Mouse (Mus musculus) T-helper 1 cell (primary cell): ENCODE results near the gene Il6st.

ENCODE experiments used
- in situ Hi-C: fragments of 300-600 bp; cut with MboI, MseI; formaldehyde crosslinking; loops from one replicate; pipeline ENCODE4 v1.15.1; 2025; ENCODE audit warnings: high pct_unique_total_duplicates

The Il6st gene

GRCm38 (mm10) chr13:112463868-112464625 lies at the start of gene Il6st:
Il6st (plus strand) TSS chr13:112464070.
- in situ Hi-C loops = loop anchor here (5.0 kb wide), 1 partner anchor 37 kb away; no protein-coding TSS in a partner anchor

GRCm38 (mm10) chr13:112415896-112416295 lies 48.0 kb upstream of the Il6st start:
- in situ Hi-C loops = no loop called here

DNA sequence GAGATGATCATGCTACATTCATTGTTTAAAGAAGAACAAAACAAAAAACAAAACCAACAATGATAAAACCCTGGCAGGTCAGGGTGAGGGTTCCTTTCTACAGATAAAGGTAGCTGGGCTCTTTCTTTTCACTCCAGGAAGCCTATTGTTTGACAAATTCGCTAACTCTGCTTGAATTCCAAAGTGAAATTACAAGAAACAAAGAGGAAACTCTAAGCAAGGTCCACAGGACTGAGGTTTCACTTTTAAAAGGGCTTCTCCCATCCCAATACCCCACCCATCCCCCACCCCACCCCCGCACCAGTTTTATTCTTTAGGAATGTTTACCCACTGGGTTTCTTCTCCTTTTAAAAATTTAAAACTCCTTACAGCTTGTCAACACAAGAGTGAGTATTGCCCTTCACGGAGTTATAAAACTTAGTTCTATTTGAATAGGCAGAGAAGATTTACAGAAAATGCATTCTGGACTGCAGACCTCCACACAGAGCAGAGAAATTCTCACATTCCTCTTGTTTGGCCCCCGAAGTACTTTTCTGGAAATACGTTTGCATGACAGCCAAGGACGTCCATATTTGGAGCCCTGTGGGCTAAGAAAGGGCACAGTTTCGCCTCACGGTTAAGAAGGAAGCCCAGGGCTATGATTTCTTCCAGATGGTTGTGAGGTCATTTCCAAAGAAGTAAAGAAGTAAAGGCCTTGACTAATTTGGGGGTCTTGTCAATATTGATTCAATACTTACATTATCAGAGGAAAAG lies 47.3 kb upstream of the Il6st start:
- in situ Hi-C loops = no loop called here

GRCm38 (mm10) chr13:112417163-112417523 lies 46.7 kb upstream of the Il6st start:
- in situ Hi-C loops = no loop called here

DNA sequence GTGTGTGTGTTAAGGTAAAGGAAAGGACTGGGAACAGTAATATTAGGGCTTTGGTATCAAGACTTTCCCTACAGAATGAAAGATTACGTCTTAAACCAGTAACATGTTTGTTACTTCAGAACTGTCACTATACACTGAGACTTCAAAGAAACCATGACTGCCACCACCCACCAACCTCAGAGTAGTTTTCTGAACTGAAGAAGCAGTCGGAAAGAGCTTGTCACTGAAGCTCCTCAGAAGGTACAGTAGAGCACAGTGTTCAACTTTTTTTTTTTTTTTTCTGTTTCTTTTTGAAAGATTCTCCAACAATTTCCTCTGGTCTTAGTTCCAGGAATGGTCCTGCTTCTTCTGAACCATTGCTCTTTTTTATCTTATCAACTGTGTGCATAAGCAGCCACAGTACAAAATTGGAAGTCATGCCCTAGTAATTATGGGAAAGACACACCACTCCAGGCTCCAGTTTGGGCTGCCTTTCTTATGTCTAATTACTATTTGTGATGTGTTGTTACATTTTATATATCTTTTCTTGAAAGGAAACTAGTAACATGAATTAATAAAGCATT lies 45.9 kb upstream of the Il6st start:
- in situ Hi-C loops = no loop called here

- in situ Hi-C loops = no loop called here
These were observed 45.3 kb upstream of the Il6st start for GRCm38 (mm10) chr13:112418595-112418994.

- in situ Hi-C loops = no loop called here
These were observed 39.7 kb upstream of the Il6st start for GRCm38 (mm10) chr13:112424212-112424611.

DNA sequence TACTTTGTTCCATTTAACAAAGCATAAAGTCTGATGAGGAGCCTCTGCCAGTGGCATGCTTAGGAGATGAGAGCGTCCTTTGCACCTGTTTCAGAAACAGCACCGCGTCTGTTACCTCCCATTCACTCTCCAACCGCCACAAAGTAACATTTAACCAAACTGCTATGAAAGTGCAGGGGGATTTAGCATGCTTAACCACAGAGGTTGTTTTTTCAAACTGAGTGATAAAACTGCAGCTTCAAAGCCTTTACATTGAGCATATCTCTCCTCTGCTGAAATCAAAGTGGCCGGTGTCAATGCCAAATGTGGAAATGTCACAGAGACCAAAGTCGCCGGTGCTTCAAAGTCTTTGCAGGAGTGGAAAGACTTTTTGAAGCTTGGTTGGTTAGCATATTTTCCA lies 39.2 kb upstream of the Il6st start:
- in situ Hi-C loops = loop anchor here (5.0 kb wide), 1 partner anchor 38 kb away; the partner anchor contains the start of gene Il6st

DNA sequence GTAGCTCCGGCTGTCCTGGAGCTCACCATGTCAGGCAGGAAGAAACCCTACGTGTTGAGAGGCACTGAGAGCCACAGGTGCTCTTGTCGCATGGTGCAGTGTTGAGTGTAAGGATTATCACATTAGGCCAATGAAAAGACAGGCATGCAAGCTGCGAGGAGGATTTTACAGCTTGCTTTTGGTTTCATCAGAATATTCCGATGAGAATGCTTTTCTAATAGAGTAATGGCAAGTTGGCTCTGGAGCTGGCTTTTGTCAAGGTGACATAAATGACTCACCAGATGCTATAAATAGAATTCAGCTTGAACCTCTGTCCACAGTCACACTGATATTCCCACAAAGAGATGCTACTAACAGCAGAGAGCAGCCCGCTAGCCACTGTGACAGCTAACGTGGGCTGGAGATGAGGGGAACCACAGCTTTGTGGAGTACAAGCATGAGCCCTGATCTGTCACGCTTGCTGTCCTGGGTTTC lies 38.7 kb upstream of the Il6st start:
- in situ Hi-C loops = loop anchor here (5.0 kb wide), 1 partner anchor 37 kb away; the partner anchor contains the start of gene Il6st

DNA sequence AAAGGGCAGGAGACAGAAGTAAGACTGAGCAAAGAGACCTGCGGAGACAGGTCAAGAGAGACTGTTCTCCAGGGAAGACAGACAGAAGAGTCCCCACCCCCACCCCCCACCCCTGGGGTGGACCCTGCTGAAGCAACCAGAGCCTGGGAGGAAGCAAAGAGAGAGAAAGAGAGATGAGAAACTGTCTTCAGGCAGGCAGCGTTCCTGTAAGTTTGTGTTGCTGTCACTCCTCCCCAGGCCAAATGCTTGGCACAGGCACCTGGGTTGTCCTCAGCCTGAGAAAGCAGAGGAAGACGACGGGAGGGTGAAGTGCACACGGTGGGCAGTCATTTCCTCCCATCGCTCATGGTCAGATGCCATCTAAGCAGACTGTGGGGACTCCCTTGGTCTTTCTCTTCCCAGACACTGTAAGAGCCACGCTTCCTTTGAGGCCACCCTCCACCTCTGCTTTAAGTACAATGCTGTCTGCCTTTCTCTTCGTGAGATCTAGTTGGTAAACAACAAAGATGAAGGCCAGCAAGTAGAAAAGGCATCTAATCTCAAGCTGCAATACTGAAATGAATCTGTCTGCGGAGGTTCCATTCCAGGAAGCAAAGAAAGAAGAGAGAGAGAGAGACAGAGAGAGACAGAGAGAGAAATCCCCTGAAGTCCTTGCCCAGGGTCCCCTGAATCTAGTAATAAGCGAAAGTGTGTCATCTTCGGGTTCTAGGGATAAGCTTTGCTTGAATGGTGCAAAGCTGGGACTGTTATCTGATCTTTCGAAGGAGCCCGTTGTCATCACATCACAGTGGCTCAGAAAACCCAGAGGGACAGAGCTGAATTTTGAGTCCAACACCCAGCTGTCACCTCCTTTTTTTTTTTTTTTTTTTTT lies 37.4 kb upstream of the Il6st start:
- in situ Hi-C loops = loop anchor here (5.0 kb wide), 1 partner anchor 36 kb away; the partner anchor contains the start of gene Il6st

DNA sequence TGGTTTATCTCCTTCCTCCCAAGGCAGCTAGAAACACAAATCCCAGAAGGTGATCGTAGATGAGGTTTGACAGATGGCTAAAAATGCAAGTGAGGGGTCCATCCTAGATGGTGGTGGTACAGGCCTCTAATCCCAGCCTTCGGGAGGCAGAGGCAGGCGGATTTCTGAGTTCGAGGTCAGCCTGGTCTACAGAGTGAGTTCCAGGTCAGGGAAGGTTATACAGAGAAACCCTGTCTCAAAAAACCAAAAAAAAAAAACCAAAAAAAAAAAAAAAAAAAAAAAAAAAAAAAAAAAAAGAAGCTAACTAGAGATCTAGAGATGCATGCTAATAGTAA lies 36.8 kb upstream of the Il6st start:
- in situ Hi-C loops = loop anchor here (5.0 kb wide), 1 partner anchor 35 kb away; the partner anchor contains the start of gene Il6st

DNA sequence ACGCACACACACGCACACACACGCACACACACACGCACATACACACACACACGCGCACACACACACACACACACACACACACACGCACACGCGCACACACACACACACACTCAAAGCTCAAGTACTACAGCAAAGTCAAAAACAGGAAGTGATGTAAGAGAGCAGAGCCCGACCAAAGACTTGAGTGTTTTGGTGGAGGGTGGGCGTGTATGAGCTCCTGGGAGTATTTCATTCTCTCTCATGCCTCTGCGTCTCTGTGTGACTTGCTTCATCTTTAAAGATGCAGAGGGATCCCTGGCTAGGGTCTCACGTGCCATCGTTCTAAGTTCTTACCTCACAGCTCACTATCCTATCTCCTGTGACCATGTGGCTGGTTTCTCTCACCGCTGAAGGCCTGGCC lies 36.3 kb upstream of the Il6st start:
- in situ Hi-C loops = loop anchor here (5.0 kb wide), 1 partner anchor 35 kb away; the partner anchor contains the start of gene Il6st

DNA sequence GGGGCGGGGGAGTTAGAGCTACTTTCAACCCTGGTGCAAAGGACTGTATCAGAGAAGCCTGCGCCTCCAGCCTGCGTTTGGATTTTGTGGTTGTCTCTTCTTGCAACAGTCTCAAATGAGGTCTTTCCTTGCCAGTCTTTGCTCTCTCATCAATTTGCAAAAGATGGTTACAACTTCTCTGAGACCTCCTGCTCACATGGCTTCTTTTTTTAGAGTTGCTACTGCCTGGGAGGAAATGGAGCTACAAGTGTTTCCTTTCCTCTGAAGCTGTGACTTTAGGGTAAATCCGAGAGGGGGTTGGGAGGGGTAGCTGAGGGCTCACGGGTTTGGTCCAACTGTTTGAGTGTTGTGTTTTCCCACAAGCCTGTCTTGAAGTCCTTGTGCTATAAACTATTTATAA lies 30.6 kb upstream of the Il6st start:
- in situ Hi-C loops = no loop called here

DNA sequence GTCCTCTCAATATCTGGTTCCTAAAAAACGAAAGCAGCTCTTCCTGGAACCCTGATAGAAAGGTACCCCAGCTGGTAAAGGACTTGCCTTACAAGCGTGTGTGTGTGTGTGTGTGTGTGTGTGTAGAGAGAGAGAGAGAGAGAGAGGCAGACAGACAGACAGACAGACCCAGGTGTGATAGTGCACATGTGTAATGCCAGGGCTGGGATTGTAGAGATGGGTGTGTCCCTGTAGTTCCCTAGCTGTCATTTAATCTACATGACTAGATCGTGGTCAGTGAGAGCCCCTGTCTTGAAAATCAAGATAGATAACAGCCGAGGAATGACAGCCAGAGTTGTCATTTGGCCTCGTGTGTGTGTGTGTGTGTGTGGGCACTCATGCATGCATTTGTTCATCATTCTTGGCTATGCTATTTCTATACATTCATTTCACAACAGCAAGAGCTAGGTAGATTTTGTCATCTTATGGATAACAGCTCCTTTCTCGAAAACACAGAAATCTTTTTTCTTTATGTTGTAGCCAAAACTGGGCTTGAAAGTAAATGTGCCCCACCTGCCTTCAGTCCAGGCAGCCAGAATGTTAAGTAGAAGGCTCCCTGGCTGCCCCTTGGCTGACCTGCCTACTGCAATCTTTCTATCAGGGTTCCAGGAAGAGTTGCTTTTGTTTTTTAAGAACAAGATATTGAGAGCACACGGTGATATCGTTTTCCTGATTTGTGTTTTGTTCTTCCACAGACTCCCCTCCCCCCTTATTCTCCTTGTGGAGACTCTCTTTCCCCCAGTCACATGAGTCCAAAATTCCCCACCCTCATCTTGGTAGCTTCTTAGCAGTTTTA lies 28.4 kb upstream of the Il6st start:
- in situ Hi-C loops = no loop called here

- in situ Hi-C loops = no loop called here
These were observed 27.6 kb upstream of the Il6st start for GRCm38 (mm10) chr13:112436288-112436687.

DNA sequence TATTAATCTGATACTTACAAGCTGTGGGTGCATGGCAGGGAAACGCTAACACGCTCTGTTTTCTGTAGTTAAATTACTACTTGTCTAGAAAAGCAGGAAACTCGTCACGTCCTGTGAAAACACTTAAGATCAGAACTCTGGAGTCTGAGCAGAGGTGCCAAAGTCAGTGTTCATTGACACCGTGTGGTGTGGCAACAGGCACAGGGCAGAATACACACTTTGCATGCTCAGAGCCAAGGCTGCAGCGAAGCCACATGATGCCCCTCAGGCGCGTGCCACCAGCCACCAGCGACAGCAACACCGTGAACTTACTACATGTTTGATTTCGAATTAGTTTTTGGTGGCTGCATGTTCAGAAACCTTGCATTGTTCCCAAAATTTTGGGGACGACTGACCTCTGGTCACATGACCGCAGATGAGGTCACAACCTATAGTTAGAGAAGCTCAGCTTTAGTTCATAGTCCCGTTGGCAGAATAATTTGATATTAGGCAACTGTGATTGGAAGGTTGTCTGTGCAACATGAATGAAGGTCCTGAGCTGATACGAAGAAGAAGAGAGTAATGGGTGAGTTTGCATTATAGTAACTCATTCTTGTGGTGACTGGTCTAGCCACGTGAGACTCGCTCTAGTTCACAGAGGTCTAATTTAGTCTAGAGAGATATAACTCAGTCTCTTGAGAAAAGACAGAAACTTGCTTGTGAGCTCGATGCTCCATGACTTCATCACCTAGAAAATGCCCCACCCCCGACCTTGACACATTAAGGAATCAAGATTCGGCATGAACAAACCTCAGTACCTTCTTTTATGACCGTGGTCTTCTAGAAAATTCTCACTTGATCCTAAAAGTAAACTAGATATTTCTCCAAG lies 25.6 kb upstream of the Il6st start:
- in situ Hi-C loops = no loop called here

DNA sequence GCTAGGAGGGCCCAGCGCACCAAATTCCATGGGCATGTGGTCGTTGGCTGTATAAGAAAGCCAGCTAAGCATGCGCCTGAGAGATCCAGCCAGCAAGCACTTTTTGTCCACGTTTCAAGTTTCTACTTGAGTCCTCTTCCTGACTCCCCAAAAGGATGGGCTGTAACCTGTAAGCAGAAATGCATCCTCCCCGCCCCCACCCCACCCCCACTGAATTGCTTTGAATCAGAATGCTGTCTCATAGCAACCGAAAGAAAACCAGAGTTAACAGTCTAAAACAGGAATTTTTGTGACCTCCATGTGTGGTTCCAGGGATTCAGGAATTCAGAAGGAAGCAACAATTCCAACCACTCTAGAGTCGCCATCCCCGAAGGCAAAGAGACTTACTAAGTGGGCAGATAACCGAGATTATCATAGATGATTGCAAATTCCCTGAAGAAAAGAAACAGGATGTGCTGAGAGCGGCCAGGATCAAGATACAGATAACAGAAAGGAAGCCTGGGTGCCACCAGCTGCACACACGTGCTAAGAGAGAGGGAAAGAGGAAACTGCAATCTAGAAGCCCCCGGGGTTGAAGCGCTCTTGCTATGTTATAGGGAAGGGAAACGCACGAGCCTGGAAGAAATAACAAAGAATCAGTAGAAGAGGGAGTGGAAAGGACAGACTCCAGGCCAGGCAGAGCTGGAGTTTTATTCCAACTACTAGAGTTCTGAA lies 24.6 kb upstream of the Il6st start:
- in situ Hi-C loops = no loop called here

- in situ Hi-C loops = no loop called here
These were observed 23.9 kb upstream of the Il6st start for GRCm38 (mm10) chr13:112439917-112440361.

GRCm38 (mm10) chr13:112440668-112441067 lies 23.2 kb upstream of the Il6st start:
- in situ Hi-C loops = no loop called here
